Mouse (Mus musculus) cerebellum, adult (tissue): ENCODE results near the gene H2-Oa.
"Not testable (repeated sequence)": the region's sequence is repeated elsewhere in the genome, so short reads cannot be mapped to it uniquely, and the experiment has no call there.

Source experiments
- ATAC-seq: cut with Nextera tagmentation; 2 replicates; pipeline ENCODE4 v1.9.2; 2017; ENCODE audit warnings: mild to moderate bottlenecking, moderate library complexity, mixed read lengths; ENCODE audit not compliant: insufficient number of reproducible peaks, low FRiP score, low TSS enrichment

Gene H2-Oa

DNA sequence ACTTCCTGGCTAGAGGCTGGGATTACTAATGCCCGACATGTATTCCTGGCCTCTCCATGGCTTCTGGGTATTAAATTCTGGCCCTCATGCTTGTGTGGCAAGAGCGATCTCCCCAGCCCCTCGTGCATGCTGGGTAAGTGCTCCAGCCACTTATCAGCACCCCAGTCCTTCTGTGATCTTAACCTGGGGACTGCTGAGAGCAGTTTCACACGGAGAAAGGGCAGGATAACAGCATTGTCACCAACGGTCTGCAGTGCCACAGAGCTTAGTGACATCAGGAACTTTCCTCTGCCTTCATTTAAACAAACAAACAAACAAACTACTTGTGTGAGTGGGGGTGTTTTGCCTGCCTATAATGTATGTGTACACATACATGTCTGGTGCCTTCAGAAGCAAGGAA is 48.1 kb downstream of the H2-Oa start:
- ATAC-seq = no peak

- no peak for ATAC-seq
Measured at GRCm38 (mm10) chr17:34141448-34141847, 49.3 kb downstream of the H2-Oa start.

DNA sequence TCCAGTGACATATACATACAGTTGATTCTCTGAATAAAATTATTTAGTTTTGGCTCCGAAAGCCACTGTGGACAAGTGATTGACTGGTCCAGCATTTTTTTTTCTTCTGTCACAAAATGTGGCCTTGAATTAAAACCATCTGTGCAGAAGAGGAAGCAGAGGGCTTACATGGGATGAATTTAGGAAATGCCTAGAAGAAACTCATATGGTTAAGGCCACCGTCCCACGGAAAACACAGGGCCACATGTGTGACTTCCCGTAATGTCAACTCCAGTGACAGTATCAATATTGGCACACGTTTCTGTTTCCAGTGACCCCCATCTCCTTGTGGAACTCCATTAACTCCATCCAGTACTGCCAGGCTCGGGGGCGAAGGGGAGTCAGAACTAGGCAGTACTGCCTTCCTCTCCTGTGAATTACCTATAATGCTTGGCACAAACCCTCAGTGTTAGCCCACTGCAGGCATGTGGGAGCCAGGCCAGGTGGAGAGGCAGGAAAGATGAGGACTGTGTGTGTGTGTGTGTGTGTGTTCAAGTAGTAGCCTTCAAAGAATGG is 50.4 kb downstream of the H2-Oa start:
- ATAC-seq = no peak

DNA sequence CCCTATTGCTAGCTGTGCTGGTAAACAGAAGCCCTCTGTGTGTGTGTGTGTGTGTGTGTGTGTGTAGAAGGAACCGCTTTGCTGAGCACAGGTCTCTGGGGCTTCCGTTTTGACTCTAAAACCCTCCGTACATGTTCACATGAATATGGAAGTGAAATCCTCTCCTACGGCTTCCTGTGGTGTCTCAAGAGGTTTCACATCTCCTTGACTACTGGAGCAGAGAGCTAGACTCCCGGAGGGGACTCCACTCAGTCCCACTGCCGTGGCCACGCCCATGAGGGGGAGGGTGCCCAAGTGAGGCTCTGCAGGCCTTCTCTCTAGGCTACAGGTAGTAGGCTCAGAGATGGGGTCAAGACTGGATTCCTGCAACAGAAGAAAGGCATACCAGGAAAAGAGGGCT is 50.9 kb downstream of the H2-Oa start, which contains the start of gene H2-DMb2:
TSS of gene H2-DMb2 (plus strand) at position 275 of the 400 bp plus-strand sequence.
- no peak for ATAC-seq

GRCm38 (mm10) chr17:34143461-34143860 is 51.3 kb downstream of the H2-Oa start:
- ATAC-seq = no peak

GRCm38 (mm10) chr17:34144221-34144620 is 52.1 kb downstream of the H2-Oa start:
- not testable (repeated sequence) for ATAC-seq
